Mouse (Mus musculus) CH12.LX (cell line): ENCODE results near the gene Mcf2l. TPM values are rescaled to one million over a fixed set of nuclear protein-coding genes. Genes with fewer than 3 reads are reported as not detected.

Source experiments
- DNase-seq: peaks from one replicate; pipeline ENCODE4 v3.0.0-alpha.2; 2013; ENCODE audit errors: extremely low read depth
- H3K27ac ChIP-seq: 2 replicates; pipeline ENCODE4 v1.5.1; 2012; ENCODE audit warnings: low read depth, mild to moderate bottlenecking, control low read depth, moderate library complexity; ENCODE audit not compliant: insufficient read depth
- H3K27me3 ChIP-seq: replicated peaks from 2 replicates; pipeline ENCODE3; 2012; ENCODE audit warnings: inconsistent platforms
- H3K36me3 ChIP-seq, 2 experiments: replicated peaks in 1 of 2; 2 replicates each; pipeline versions ENCODE3 to v1.6.1; 2012; ENCODE audit warnings: inconsistent platforms in 1 of 2, low read length in 1 of 2, mild to moderate bottlenecking in 1 of 2, mixed read lengths in 1 of 2, moderate library complexity in 1 of 2; ENCODE audit not compliant: control insufficient read depth in 1 of 2, insufficient read depth in 1 of 2
- H3K4me1 ChIP-seq, 2 experiments: 2 replicates each; pipeline ENCODE4 v1.6.1; 2012; ENCODE audit warnings: inconsistent platforms in 1 of 2, moderate library complexity in 1 of 2; ENCODE audit not compliant: insufficient read depth in 2 of 2, control insufficient read depth in 1 of 2
- H3K4me2 ChIP-seq: 2 replicates; pipeline ENCODE4 v1.6.1; 2012; ENCODE audit warnings: low read depth, mild to moderate bottlenecking, control low read depth; ENCODE audit not compliant: poor library complexity, insufficient read depth, severe bottlenecking
- H3K4me3 ChIP-seq, 3 experiments: fragments of 150-350 bp in 1 of 3; sonication (generic) in 1 of 3; replicated peaks in 1 of 3; 2 replicates each; pipeline versions ENCODE3 to v1.5.1; 2011 to 2012; ENCODE audit warnings: low read depth in 2 of 3, low read length in 2 of 3, mild to moderate bottlenecking in 2 of 3, moderate library complexity in 2 of 3, control low read depth in 1 of 3, improper control_type of control experiment in 1 of 3, inconsistent platforms in 1 of 3, mixed read lengths in 1 of 3; ENCODE audit not compliant: poor library complexity in 1 of 3
- H3K79me2 ChIP-seq: replicated peaks from 2 replicates; pipeline ENCODE4 v1.6.1; 2012; ENCODE audit warnings: mild to moderate bottlenecking, moderate library complexity; ENCODE audit not compliant: control insufficient read depth, poor library complexity, insufficient read depth, severe bottlenecking; ENCODE audit errors: extremely low read depth
- H3K9ac ChIP-seq: 2 replicates; pipeline ENCODE4 v1.6.1; 2012; ENCODE audit warnings: low read depth, mild to moderate bottlenecking, control low read depth, moderate library complexity; ENCODE audit not compliant: insufficient read depth
- H3K9me3 ChIP-seq: replicated peaks from 2 replicates; pipeline ENCODE3; 2012; ENCODE audit warnings: low read length, inconsistent platforms, mixed read lengths
- BHLHE40 ChIP-seq: IDR thresholded peaks from 2 replicates; pipeline ENCODE4 v1.6.1; 2011; ENCODE audit warnings: mild to moderate bottlenecking, low read depth, low read length, improper control_type of control experiment
- CHD1 ChIP-seq: IDR thresholded peaks from 2 replicates; pipeline ENCODE4 v1.6.1; 2012; ENCODE audit warnings: low read depth, low read length, improper control_type of control experiment, inconsistent platforms
- CHD2 ChIP-seq: IDR thresholded peaks from 2 replicates; pipeline ENCODE4 v1.6.1; 2011; ENCODE audit warnings: low read length, improper control_type of control experiment
- EP300 ChIP-seq: IDR thresholded peaks from 2 replicates; pipeline ENCODE4 v1.6.1; 2011; ENCODE audit warnings: low read length, improper control_type of control experiment
- ETS1 ChIP-seq: conservative IDR thresholded peaks from 2 replicates; pipeline ENCODE4 v1.6.1; 2012; ENCODE audit warnings: low read depth, mild to moderate bottlenecking, inconsistent platforms, low read length, improper control_type of control experiment, moderate library complexity
- GABPA ChIP-seq: IDR thresholded peaks from 2 replicates; pipeline ENCODE4 v1.6.1; 2012; ENCODE audit warnings: low read depth, low read length, improper control_type of control experiment, inconsistent platforms; ENCODE audit not compliant: insufficient replicate concordance
- HCFC1 ChIP-seq: IDR thresholded peaks from 2 replicates; pipeline ENCODE4 v1.6.1; 2012; ENCODE audit warnings: low read depth, mild to moderate bottlenecking, inconsistent platforms, low read length, improper control_type of control experiment
- IRF4 ChIP-seq: IDR thresholded peaks from 2 replicates; pipeline ENCODE4 v1.6.1; 2014; ENCODE audit warnings: low read depth, mild to moderate bottlenecking, inconsistent platforms, low read length, improper control_type of control experiment
- JUN ChIP-seq: IDR thresholded peaks from 2 replicates; pipeline ENCODE4 v1.6.1; 2011; ENCODE audit warnings: low read depth, mild to moderate bottlenecking, low read length, improper control_type of control experiment, moderate library complexity; ENCODE audit not compliant: insufficient read depth
- JUND ChIP-seq: conservative IDR thresholded peaks from 2 replicates; pipeline ENCODE4 v1.6.1; 2011; ENCODE audit warnings: low read depth, low read length, improper control_type of control experiment
- KAT2A ChIP-seq: IDR thresholded peaks from 2 replicates; pipeline ENCODE4 v1.6.1; 2012; ENCODE audit warnings: low read length, improper control_type of control experiment, inconsistent platforms; ENCODE audit not compliant: insufficient replicate concordance
- MAX ChIP-seq: IDR thresholded peaks from 2 replicates; pipeline ENCODE4 v1.6.1; 2011; ENCODE audit warnings: low read length, improper control_type of control experiment
- MAZ ChIP-seq: IDR thresholded peaks from 2 replicates; pipeline ENCODE4 v1.6.1; 2012; ENCODE audit warnings: low read depth, mild to moderate bottlenecking, inconsistent platforms, low read length, improper control_type of control experiment, moderate library complexity
- MEF2A ChIP-seq: IDR thresholded peaks from 2 replicates; pipeline ENCODE4 v1.6.1; 2014; ENCODE audit warnings: low read depth, mild to moderate bottlenecking, inconsistent platforms, low read length, improper control_type of control experiment, borderline replicate concordance
- MYC ChIP-seq: IDR thresholded peaks from 2 replicates; pipeline ENCODE4 v1.6.1; 2011; ENCODE audit warnings: low read depth, mild to moderate bottlenecking, improper control_type of control experiment, low read length
- NELFE ChIP-seq: IDR thresholded peaks from 2 replicates; pipeline ENCODE4 v1.6.1; 2011; ENCODE audit warnings: low read depth, low read length, improper control_type of control experiment
- NRF1 ChIP-seq: IDR thresholded peaks from 2 replicates; pipeline ENCODE4 v1.6.1; 2014; ENCODE audit warnings: low read depth, mild to moderate bottlenecking, inconsistent platforms, low read length, improper control_type of control experiment, moderate library complexity
- PAX5 ChIP-seq: IDR thresholded peaks from 2 replicates; pipeline ENCODE4 v1.6.1; 2012; ENCODE audit warnings: low read length, inconsistent platforms, mixed read lengths
- POLR2A ChIP-seq: IDR thresholded peaks from 2 replicates; pipeline ENCODE4 v1.6.1; 2011; ENCODE audit warnings: low read depth, mild to moderate bottlenecking, improper control_type of control experiment, low read length
- RAD21 ChIP-seq: IDR thresholded peaks from 2 replicates; pipeline ENCODE4 v1.6.1; 2011; ENCODE audit warnings: low read depth, mild to moderate bottlenecking, low read length, improper control_type of control experiment, moderate library complexity
- SMC3 ChIP-seq: IDR thresholded peaks from 2 replicates; pipeline ENCODE4 v1.6.1; 2011; ENCODE audit warnings: low read depth, low read length, improper control_type of control experiment
- TBP ChIP-seq: conservative IDR thresholded peaks from 2 replicates; pipeline ENCODE4 v1.6.1; 2011; ENCODE audit warnings: low read depth, low read length, improper control_type of control experiment
- UBTF ChIP-seq: IDR thresholded peaks from 2 replicates; pipeline ENCODE4 v1.6.1; 2012; ENCODE audit warnings: low read depth, mild to moderate bottlenecking, inconsistent platforms, low read length, improper control_type of control experiment, moderate library complexity
- USF1 ChIP-seq: IDR thresholded peaks from 2 replicates; pipeline ENCODE4 v1.6.1; 2014; ENCODE audit warnings: low read depth, mild to moderate bottlenecking, inconsistent platforms, low read length, improper control_type of control experiment
- ZKSCAN1 ChIP-seq: IDR thresholded peaks from 2 replicates; pipeline ENCODE4 v1.6.1; 2012; ENCODE audit warnings: low read depth, inconsistent platforms, low read length, improper control_type of control experiment, borderline replicate concordance
- ZMIZ1 ChIP-seq: IDR thresholded peaks from 2 replicates; pipeline ENCODE4 v1.6.1; 2012; ENCODE audit warnings: low read depth, mild to moderate bottlenecking, inconsistent platforms, low read length, improper control_type of control experiment
- ZNF384 ChIP-seq: IDR thresholded peaks from 2 replicates; pipeline ENCODE4 v1.6.1; 2012; ENCODE audit warnings: low read depth, low read length, improper control_type of control experiment, inconsistent platforms
- dilution Hi-C: fragments of 300-500 bp; cut with MboI; formaldehyde crosslinking; loops from 2 replicates; pipeline ENCODE4 v1.14.3; 2020; ENCODE audit warnings: low sequenced_read_pairs; ENCODE audit not compliant: extremely low pct_unique_long_range_greater_than_20kb, extremely low pct_ligation_motif_present
- in situ Hi-C: fragments of 300-500 bp; cut with MboI; formaldehyde crosslinking; loops from 3 replicates; pipeline ENCODE4 v1.14.3; 2019; ENCODE audit warnings: low sequenced_read_pairs, low pct_ligation_motif_present, low pct_unique_long_range_greater_than_20kb, mixed read lengths
- polyA plus RNA-seq: library from polyadenylated mRNA; unstranded; fragments of >175 nt; gene quantifications from 2 replicates; pipeline ENCODE4 v1.2.1, GENCODE M21; 2012; ENCODE audit warnings: low read depth; ENCODE audit not compliant: insufficient read length
- total RNA-seq, 2 experiments: library from RNA; depleted of rRNA; stranded (reverse); fragments of 300-350 nt in 1 of 2; fragments of >200 nt in 1 of 2; gene quantifications; 2 replicates each; pipeline ENCODE4 v1.2.3; 2012 to 2014

The Mcf2l gene
- total and polyA plus RNA-seq, 3 experiments = not detected

GRCm38 (mm10) chr8:12985259-12985658, 111.7 kb downstream of the Mcf2l start:
- dilution Hi-C loops = no loop called here
- H3K36me3 ChIP-seq = no peaks in the 10 kb centered on the region
- H3K4me3 ChIP-seq = no peak overlapping the region

GRCm38 (mm10) chr8:12987571-12987970, 114.0 kb downstream of the Mcf2l start:
- Histone ChIP-seq H3K27ac (no peak overlapping the region), H3K4me1 (no peaks in the 10 kb centered on the region), H3K9me3 (no peaks in the 10 kb centered on the region), H3K4me2 (no peak overlapping the region), H3K36me3 (no peaks in the 10 kb centered on the region), H3K79me2 (no peaks in the 10 kb centered on the region), H3K27me3 (peaks cover 96% of the 10 kb centered on the region), H3K4me3 (no peak overlapping the region), H3K9ac (no peak overlapping the region)
- in situ Hi-C loops = loop anchor here (25.0 kb wide), 1 partner anchor 225 kb away; the partner anchor contains the start of gene Grtp1
- TF ChIP-seq MAZ (no peak), IRF4 (no peak), CHD2 (no peak), JUN (no peak), UBTF (no peak), MYC (no peak), JUND (no peak), GABPA (no peak), NRF1 (no peak), NELFE (no peak), HCFC1 (no peak), MAX (no peak), BHLHE40 (no peak), PAX5 (no peak), RAD21 (no peak), ZMIZ1 (no peak), POLR2A (no peak), SMC3 (no peak), ZNF384 (no peak), MEF2A (no peak)
- dilution Hi-C loops = no loop called here
- no peak for DNase-seq

More at GRCm38 (mm10) chr8:12985259-12985658, 111.7 kb downstream of the Mcf2l start:
- H3K27me3 ChIP-seq = peaks cover 92% of the 10 kb centered on the region
- TF ChIP-seq ZKSCAN1 (no peak), KAT2A (no peak), ETS1 (no peak), HCFC1 (no peak), GABPA (no peak), USF1 (no peak), NRF1 (no peak), CHD1 (no peak), RAD21 (no peak), NELFE (no peak), EP300 (no peak), IRF4 (no peak), SMC3 (no peak), TBP (no peak)
- no peak overlapping the region for H3K4me2 ChIP-seq
- peaks cover 2% of the 10 kb centered on the region for H3K9me3 ChIP-seq
- in situ Hi-C loops = loop anchor here (25.0 kb wide), 1 partner anchor 227 kb away; the partner anchor contains the start of gene Grtp1
- no peak for DNase-seq
- H3K27ac ChIP-seq = no peak overlapping the region
- no peaks in the 10 kb centered on the region for H3K79me2 ChIP-seq
- no peaks in the 10 kb centered on the region for H3K4me1 ChIP-seq
- no peak overlapping the region for H3K9ac ChIP-seq
